Mouse (Mus musculus) forebrain, embryonic 16.5 days (tissue): ENCODE data around the gene Lif. TPM values are rescaled to one million over a fixed set of nuclear protein-coding genes. Genes with fewer than 3 reads are reported as not detected.

Experiments used
- ATAC-seq: fragments of 200-750 bp; cut with Nextera tagmentation; 2 replicates; pipeline ENCODE4 v1.8.0; 2017; ENCODE audit warnings: mild to moderate bottlenecking, moderate library complexity
- H3K27ac ChIP-seq: fragments of 300-500 bp; sonication (generic); 2 replicates; pipeline ENCODE4 v1.5.1; 2014; ENCODE audit warnings: low read length, control low read depth
- H3K27me3 ChIP-seq: fragments of 300-500 bp; sonication (generic); replicated peaks from 2 replicates; pipeline ENCODE4 v1.6.1; 2014; ENCODE audit warnings: low read length; ENCODE audit not compliant: control insufficient read depth, insufficient read depth
- H3K36me3 ChIP-seq: fragments of 300-500 bp; sonication (generic); 2 replicates; pipeline ENCODE4 v1.6.1; 2014; ENCODE audit not compliant: control insufficient read depth, insufficient read depth
- H3K4me1 ChIP-seq: fragments of 300-500 bp; sonication (generic); replicated peaks from 2 replicates; pipeline ENCODE4 v1.6.1; 2014; ENCODE audit warnings: low read length; ENCODE audit not compliant: control insufficient read depth, insufficient read depth
- H3K4me2 ChIP-seq: fragments of 300-500 bp; sonication (generic); 2 replicates; pipeline ENCODE4 v1.6.1; 2014; ENCODE audit warnings: mild to moderate bottlenecking, low read length, control low read depth
- H3K4me3 ChIP-seq: fragments of 300-500 bp; sonication (generic); replicated peaks from 2 replicates; pipeline ENCODE4 v1.5.1; 2014; ENCODE audit warnings: mild to moderate bottlenecking, low read length, control low read depth
- H3K9ac ChIP-seq: fragments of 300-500 bp; sonication (generic); replicated peaks from 2 replicates; pipeline ENCODE4 v1.6.1; 2014; ENCODE audit warnings: low read depth, low read length, control low read depth
- H3K9me3 ChIP-seq: fragments of 300-500 bp; sonication (generic); 2 replicates; pipeline ENCODE4 v1.6.1; 2016; ENCODE audit warnings: low read length; ENCODE audit not compliant: control insufficient read depth
- WGBS: fragments of 180-500 bp; shearing (Covaris S2); extraction: QIAGEN DNeasy Blood & Tissue Kit; methylation state at CpG from one replicate; pipeline ENCODE4 v1.1.7; 2014; 5-methylcytosine and 5-hydroxymethylcytosine counted together
- polyA plus RNA-seq: library from polyadenylated mRNA; unstranded; fragments of >200 nt; fragmentation: Nextera tagmentation; extraction: Ambion mirVana; gene quantifications from 2 replicates; pipeline ENCODE4 v1.2.1, GENCODE M21; 2015

The Lif gene
- polyA plus RNA-seq, 1 experiment from 2014 or later = 0.05 TPM

- no peak overlapping the region for H3K4me3 ChIP-seq
- H3K4me1 ChIP-seq = no peaks in the 10 kb centered on the region
- H3K36me3 ChIP-seq = no peaks in the 10 kb centered on the region
- no peak overlapping the region for H3K27ac ChIP-seq
- H3K9me3 ChIP-seq = no peaks in the 10 kb centered on the region
- H3K9ac ChIP-seq = no peak overlapping the region
- H3K4me2 ChIP-seq = no peak overlapping the region
- no peaks in the 10 kb centered on the region for H3K27me3 ChIP-seq
- 94% methylated on average over 23 of the region's 23 CpGs for WGBS
- no peak for ATAC-seq
These were observed 17.7 kb upstream of the Lif start for GRCm38 (mm10) chr11:4239691-4240090.

GRCm38 (mm10) chr11:4240151-4240550 is 17.2 kb upstream of the Lif start:
- H3K4me1 ChIP-seq = no peaks in the 10 kb centered on the region
- no peaks in the 10 kb centered on the region for H3K27me3 ChIP-seq
- 76% methylated on average over 7 of the region's 7 CpGs for WGBS
- no peak overlapping the region for H3K9ac ChIP-seq
- H3K4me3 ChIP-seq = no peak overlapping the region
- no peak overlapping the region for H3K27ac ChIP-seq
- no peak for ATAC-seq
- no peak overlapping the region for H3K4me2 ChIP-seq
- H3K9me3 ChIP-seq = no peaks in the 10 kb centered on the region
- no peaks in the 10 kb centered on the region for H3K36me3 ChIP-seq

- H3K36me3 ChIP-seq = no peaks in the 10 kb centered on the region
- 85% methylated on average over 4 of the region's 4 CpGs for WGBS
- H3K27ac ChIP-seq = no peak overlapping the region
- H3K4me1 ChIP-seq = no peaks in the 10 kb centered on the region
- H3K9me3 ChIP-seq = no peaks in the 10 kb centered on the region
- no peaks in the 10 kb centered on the region for H3K27me3 ChIP-seq
- no peak overlapping the region for H3K9ac ChIP-seq
- no peak overlapping the region for H3K4me3 ChIP-seq
- H3K4me2 ChIP-seq = no peak overlapping the region
- no peak for ATAC-seq
These were observed 16.2 kb upstream of the Lif start for GRCm38 (mm10) chr11:4241180-4241579.

- H3K4me3 ChIP-seq = no peak overlapping the region
- no peak for ATAC-seq
- H3K4me1 ChIP-seq = no peaks in the 10 kb centered on the region
- WGBS = 75% methylated on average over 6 of the region's 6 CpGs
- H3K27me3 ChIP-seq = no peaks in the 10 kb centered on the region
- no peak overlapping the region for H3K9ac ChIP-seq
- H3K36me3 ChIP-seq = no peaks in the 10 kb centered on the region
- H3K27ac ChIP-seq = no peak overlapping the region
- no peaks in the 10 kb centered on the region for H3K9me3 ChIP-seq
- no peak overlapping the region for H3K4me2 ChIP-seq
These were observed 11.2 kb upstream of the Lif start for GRCm38 (mm10) chr11:4246126-4246525.

DNA sequence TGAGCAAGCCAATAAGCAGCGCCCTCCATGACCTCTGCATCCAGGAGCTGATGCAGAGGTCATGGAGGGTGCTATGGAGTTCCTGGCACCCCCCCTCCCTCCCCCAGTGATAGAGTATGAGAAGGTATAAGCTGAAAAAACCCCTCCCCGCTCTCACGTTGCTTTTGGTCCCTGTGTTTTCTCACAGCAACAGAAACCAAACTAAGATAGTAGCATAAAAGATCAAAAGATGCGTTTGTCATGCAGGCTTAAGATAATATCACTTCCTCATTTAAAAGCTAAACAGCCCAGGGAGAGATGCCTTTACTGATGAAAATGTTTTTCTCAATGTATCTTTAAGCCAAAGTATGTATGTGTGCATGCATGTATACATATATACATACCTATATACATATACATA is 10.7 kb upstream of the Lif start:
- H3K9me3 ChIP-seq = no peaks in the 10 kb centered on the region
- H3K27me3 ChIP-seq = no peaks in the 10 kb centered on the region
- H3K4me3 ChIP-seq = no peak overlapping the region
- no peaks in the 10 kb centered on the region for H3K36me3 ChIP-seq
- no peak overlapping the region for H3K27ac ChIP-seq
- H3K4me1 ChIP-seq = no peaks in the 10 kb centered on the region
- WGBS = 70% methylated on average over 4 of the region's 4 CpGs
- H3K4me2 ChIP-seq = no peak overlapping the region
- no peak for ATAC-seq
- H3K9ac ChIP-seq = no peak overlapping the region

GRCm38 (mm10) chr11:4247201-4247959 is 10.0 kb upstream of the Lif start:
- ATAC-seq = no peak
- H3K4me1 ChIP-seq = no peaks in the 10 kb centered on the region
- H3K4me2 ChIP-seq = no peak overlapping the region
- 85% methylated on average over 14 of the region's 14 CpGs for WGBS
- H3K4me3 ChIP-seq = no peak overlapping the region
- no peaks in the 10 kb centered on the region for H3K27me3 ChIP-seq
- H3K36me3 ChIP-seq = no peaks in the 10 kb centered on the region
- H3K9ac ChIP-seq = no peak overlapping the region
- no peaks in the 10 kb centered on the region for H3K9me3 ChIP-seq
- no peak overlapping the region for H3K27ac ChIP-seq

- ATAC-seq = no peak
- WGBS = 97% methylated on average over 3 of the region's 3 CpGs
- no peak overlapping the region for H3K4me2 ChIP-seq
These were observed 8.2 kb upstream of the Lif start for GRCm38 (mm10) chr11:4249151-4249550.

GRCm38 (mm10) chr11:4250290-4250689 is 7.1 kb upstream of the Lif start:
- H3K27me3 ChIP-seq = no peaks in the 10 kb centered on the region
- H3K4me3 ChIP-seq = no peak overlapping the region
- ATAC-seq = no peak
- H3K9ac ChIP-seq = no peak overlapping the region
- H3K27ac ChIP-seq = no peak overlapping the region
- H3K9me3 ChIP-seq = no peaks in the 10 kb centered on the region
- 78% methylated on average over 7 of the region's 7 CpGs for WGBS
- H3K36me3 ChIP-seq = no peaks in the 10 kb centered on the region
- no peaks in the 10 kb centered on the region for H3K4me1 ChIP-seq
- H3K4me2 ChIP-seq = no peak overlapping the region

More at GRCm38 (mm10) chr11:4249151-4249550, 8.2 kb upstream of the Lif start:
- Histone ChIP-seq H3K4me1 (no peaks in the 10 kb centered on the region), H3K27me3 (no peaks in the 10 kb centered on the region), H3K27ac (no peak overlapping the region), H3K4me3 (no peak overlapping the region), H3K9me3 (no peaks in the 10 kb centered on the region), H3K9ac (no peak overlapping the region), H3K36me3 (no peaks in the 10 kb centered on the region)

- WGBS = 80% methylated on average over 3 of the region's 3 CpGs
- Histone ChIP-seq H3K4me1 (no peaks in the 10 kb centered on the region), H3K4me3 (no peak overlapping the region), H3K4me2 (no peak overlapping the region), H3K27ac (no peak overlapping the region), H3K9me3 (no peaks in the 10 kb centered on the region), H3K9ac (no peak overlapping the region), H3K27me3 (no peaks in the 10 kb centered on the region), H3K36me3 (no peaks in the 10 kb centered on the region)
- no peak for ATAC-seq
These were observed 6.0 kb upstream of the Lif start for GRCm38 (mm10) chr11:4251376-4251775.

DNA sequence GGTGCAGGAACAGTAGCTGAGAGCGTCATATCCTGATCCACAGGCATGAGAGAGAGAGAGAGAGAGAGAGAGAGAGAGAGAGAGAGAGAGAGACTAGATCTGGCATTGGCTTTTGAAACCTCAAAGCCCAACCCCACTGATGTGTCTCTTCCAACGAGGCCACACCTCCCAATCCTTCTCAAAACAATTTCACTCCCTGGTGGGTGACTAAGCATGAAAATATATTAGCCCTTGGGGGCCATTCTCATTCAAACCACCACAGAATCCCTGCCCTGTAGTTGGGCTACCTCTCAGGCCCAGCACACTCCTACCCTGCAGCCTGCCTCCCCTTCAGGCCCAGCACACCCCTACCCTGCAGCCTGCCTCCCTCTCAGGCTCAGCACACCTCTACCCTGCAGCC is 4.5 kb upstream of the Lif start:
- WGBS = 80% methylated on average over 2 of the region's 2 CpGs
- no peaks in the 10 kb centered on the region for H3K36me3 ChIP-seq
- H3K4me1 ChIP-seq = no peaks in the 10 kb centered on the region
- H3K27ac ChIP-seq = no peak overlapping the region
- H3K9me3 ChIP-seq = no peaks in the 10 kb centered on the region
- no peak overlapping the region for H3K4me3 ChIP-seq
- H3K4me2 ChIP-seq = no peak overlapping the region
- no peak for ATAC-seq
- no peak overlapping the region for H3K9ac ChIP-seq
- no peaks in the 10 kb centered on the region for H3K27me3 ChIP-seq
